Mouse (Mus musculus) layer of hippocampus, adult 8-10 months (tissue): ENCODE data around the gene Hapln4. TPM values are rescaled to one million over a fixed set of nuclear protein-coding genes. Genes with fewer than 3 reads are reported as not detected.
A peak's percentile ranks its signal among the peaks of the same experiment; 100 is the strongest.

ENCODE experiments used
- DNase-seq, 2 experiments: peaks; one replicate each; pipeline ENCODE4 v3.0.0; 2022; ENCODE audit warnings: low spot score in 2 of 2
- microRNA-seq, 2 experiments: library from miRNA; unstranded; fragments of <30 nt; microRNA quantifications; one replicate each; pipeline ENCODE4 v1.2.0; 2022
- total RNA-seq, 4 experiments: library from RNA; stranded (reverse); gene quantifications; 2 replicates each; pipeline ENCODE4 v1.2.4; 2022

Hapln4 gene
- total RNA-seq, 4 experiments from 2014 or later = 96.7 to 109 (median 100) TPM

- DNase-seq = no peak
Measured at GRCm38 (mm10) chr8:70137890-70138289, 54.6 kb downstream of the Hapln4 start.

- DNase-seq = peak; percentile 98 to 99
Measured at GRCm38 (mm10) chr8:70139026-70139857, 56.0 kb downstream of the Hapln4 start, which contains the start of the genes Rfxank, Borcs8 and Mef2b. Rfxank (minus strand) TSS chr8:70139154. Borcs8 (plus strand) TSS chr8:70139499. Mef2b (plus strand) TSS chr8:70139711.

GRCm38 (mm10) chr8:70139981-70140380 is 56.7 kb downstream of the Hapln4 start:
- no peak for DNase-seq

Small RNA genes within 50 kb of the gene (microRNA-seq; reads per million reads assigned to microRNA genes)
- 10.8 to 11.9 reads per million in 2 experiments for gene Mir7066

Other genes with a start within 250 kb of the Hapln4 start
- gene Cilp2, start 195.8 kb upstream of the Hapln4 start, total RNA-seq = under 1 TPM; 0.57 to 0.62 (median 0.59) TPM
- gene Tssk6, start 181.3 kb upstream of the Hapln4 start, total RNA-seq = under 1 TPM in 2 of 4 experiments, not detected in 2; 0.41 to 0.47 TPM
- 100 to 1,000 TPM in 3 of 4 experiments, 10 to 100 TPM in 1; 95.2 to 148 (median 127) TPM for gene Ndufa13, start 180.9 kb upstream of the Hapln4 start, total RNA-seq
- 10 to 100 TPM; 19.1 to 43.7 (median 32.3) TPM for gene Yjefn3, start 180.7 kb upstream of the Hapln4 start, total RNA-seq
- gene Gatad2a, start 87.1 kb upstream of the Hapln4 start, total RNA-seq = 10 to 100 TPM; 27.9 to 37.6 (median 33.3) TPM
- gene Mau2, start 40.7 kb upstream of the Hapln4 start, total RNA-seq = 10 to 100 TPM; 62.7 to 76.5 (median 72.8) TPM
- gene Sugp1, start 40.6 kb upstream of the Hapln4 start, total RNA-seq = 10 to 100 TPM; 55.2 to 60.3 (median 57.2) TPM
- gene Tm6sf2, start 10.5 kb upstream of the Hapln4 start, total RNA-seq = 10 to 100 TPM in 1 of 4 experiments, 1 to 10 TPM in 3; 2.6 to 11.3 (median 4.6) TPM
- 100 to 1,000 TPM; 121 to 134 (median 129) TPM for gene Ncan, start 37.4 kb downstream of the Hapln4 start, total RNA-seq
- gene Nr2c2ap, start 47.9 kb downstream of the Hapln4 start, total RNA-seq = 10 to 100 TPM; 28.3 to 38.4 (median 31.2) TPM
- 10 to 100 TPM; 13.6 to 18.9 (median 14.7) TPM for gene Rfxank, start 55.7 kb downstream of the Hapln4 start, total RNA-seq
- 10 to 100 TPM; 41.6 to 46.4 (median 43.8) TPM for gene Borcs8, start 56.0 kb downstream of the Hapln4 start, total RNA-seq
- gene Mef2b, start 56.3 kb downstream of the Hapln4 start, total RNA-seq = under 1 TPM in 2 of 4 experiments, not detected in 2; 0.82 to 0.96 TPM
- 10 to 100 TPM; 48.9 to 58.8 (median 53.3) TPM for gene Tmem161a, start 88.9 kb downstream of the Hapln4 start, total RNA-seq
- 10 to 100 TPM; 32.9 to 55.2 (median 45.8) TPM for gene Slc25a42, start 128.8 kb downstream of the Hapln4 start, total RNA-seq
- gene Sugp2, start 150.8 kb downstream of the Hapln4 start, total RNA-seq = 100 to 1,000 TPM; 113 to 141 (median 123) TPM
- gene Armc6, start 151.0 kb downstream of the Hapln4 start, total RNA-seq = 10 to 100 TPM; 38.0 to 49.2 (median 40.1) TPM
- 10 to 100 TPM; 74.1 to 89.8 (median 80.1) TPM for gene Homer3, start 199.4 kb downstream of the Hapln4 start, total RNA-seq
- 10 to 100 TPM; 49.2 to 55.5 (median 54.6) TPM for gene Ddx49, start 219.0 kb downstream of the Hapln4 start, total RNA-seq
- gene Cope, start 219.1 kb downstream of the Hapln4 start, total RNA-seq = 100 to 1,000 TPM; 127 to 152 (median 135) TPM
- gene Cers1, start 232.3 kb downstream of the Hapln4 start, total RNA-seq = 100 to 1,000 TPM in 3 of 4 experiments, 10 to 100 TPM in 1; 99.3 to 118 (median 106) TPM
- gene Gdf1, start 246.4 kb downstream of the Hapln4 start, total RNA-seq = 10 to 100 TPM in 2 of 4 experiments, 1 to 10 TPM in 1, not detected in 1; 4.8 to 16.4 (median 11.3) TPM